Mouse (Mus musculus): ENCODE measurements around the gene Stk39.

Stk39 gene

GRCm38 (mm10) chr2:68471759-68472550, at the start of gene Stk39:
TSS of gene Stk39 (minus strand) at chr2:68472268.
- in situ Hi-C loops (cut with MboI; ENCODE audit: unreplicated experiment in 2 of 2): no loop called here

- in situ Hi-C loops (cut with MboI; ENCODE audit: unreplicated experiment in 2 of 2): no loop called here
Observed at GRCm38 (mm10) chr2:68515409-68515808, 43.3 kb upstream of the Stk39 start.

DNA sequence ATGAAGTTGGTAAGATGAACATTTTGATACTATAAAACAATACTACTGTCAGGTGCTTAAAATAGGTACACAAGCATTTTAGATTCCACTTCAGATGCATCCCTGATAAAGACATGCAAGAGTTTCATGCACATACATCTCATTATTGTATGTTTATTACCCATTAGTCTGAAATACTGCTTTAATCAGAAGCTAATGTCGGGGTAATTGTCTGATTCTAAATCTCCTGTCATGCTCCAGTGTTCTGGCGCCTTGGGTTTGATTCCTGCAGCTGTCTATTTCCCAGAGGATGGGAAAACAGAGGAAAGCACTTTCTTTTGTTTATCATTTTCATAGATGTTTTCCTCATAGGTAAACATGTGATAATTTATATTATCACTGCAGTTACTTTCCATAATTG, 31.1 kb upstream of the Stk39 start:
- in situ Hi-C loops (cut with MboI; ENCODE audit: unreplicated experiment in 2 of 2): no loop called here

DNA sequence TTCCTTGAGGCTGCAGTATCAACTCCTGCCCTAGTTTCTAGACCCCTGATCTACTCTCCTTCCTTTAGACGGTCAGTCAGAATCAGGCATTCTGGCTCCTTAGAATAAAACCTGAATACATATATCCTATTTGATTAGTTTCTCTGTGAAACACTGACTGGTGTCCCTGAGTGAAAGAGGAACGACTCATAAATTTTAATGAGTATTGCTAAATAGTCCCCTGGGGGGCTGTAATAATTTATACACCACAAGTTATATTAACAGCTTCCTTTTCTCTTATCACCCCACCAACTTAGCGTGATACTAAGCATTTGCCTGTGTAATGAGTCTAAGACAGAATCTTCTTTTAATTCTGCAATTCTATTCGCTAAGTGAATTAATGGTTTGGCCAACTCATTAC, 30.7 kb upstream of the Stk39 start:
- in situ Hi-C loops (cut with MboI; ENCODE audit: unreplicated experiment in 2 of 2): no loop called here

GRCm38 (mm10) chr2:68502236-68502635, 30.2 kb upstream of the Stk39 start:
- in situ Hi-C loops (cut with MboI; ENCODE audit: unreplicated experiment in 2 of 2): no loop called here

DNA sequence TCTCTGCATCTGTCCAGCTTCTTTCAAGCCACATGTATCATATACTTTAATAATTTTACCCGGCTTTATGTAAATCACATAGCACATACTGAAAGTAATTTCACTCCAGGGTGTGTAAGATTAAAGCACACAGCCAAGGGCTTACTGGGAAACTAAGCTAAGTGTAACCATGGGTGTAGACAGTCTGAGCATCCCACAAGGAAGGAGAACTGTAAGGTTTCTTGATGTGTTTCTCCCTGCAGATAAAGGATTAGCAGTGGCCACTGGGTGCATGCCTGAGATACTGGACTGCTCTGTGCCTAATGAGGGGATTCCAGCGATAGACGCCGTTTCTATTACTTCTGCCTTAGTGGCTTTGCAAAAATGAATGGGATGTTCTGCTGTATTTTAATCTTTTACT, 14.2 kb upstream of the Stk39 start:
- in situ Hi-C loops (cut with MboI; ENCODE audit: unreplicated experiment in 2 of 2): no loop called here

DNA sequence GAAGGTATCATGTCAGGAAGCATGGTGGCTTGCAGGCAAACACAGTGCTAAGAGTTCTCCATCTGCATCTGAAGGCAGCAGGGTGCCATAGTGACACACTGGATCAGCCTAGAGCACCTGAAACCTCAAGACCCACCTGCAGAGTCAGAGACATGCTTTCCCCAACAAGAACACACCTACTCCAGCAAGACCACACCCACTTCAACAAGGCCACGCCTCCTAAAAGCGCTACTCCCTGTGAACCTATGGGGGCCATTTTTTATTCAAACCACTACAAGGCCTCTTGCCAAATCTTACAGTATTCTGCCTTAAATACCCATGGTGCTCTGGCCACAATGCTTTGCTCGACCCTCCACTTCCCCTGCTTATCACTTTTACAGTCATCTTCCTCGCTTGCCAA, 13.1 kb upstream of the Stk39 start:
- in situ Hi-C loops (cut with MboI; ENCODE audit: unreplicated experiment in 2 of 2): no loop called here

- in situ Hi-C loops (cut with MboI; ENCODE audit: unreplicated experiment in 2 of 2): no loop called here
Observed at GRCm38 (mm10) chr2:68482896-68483295, 10.8 kb upstream of the Stk39 start.

DNA sequence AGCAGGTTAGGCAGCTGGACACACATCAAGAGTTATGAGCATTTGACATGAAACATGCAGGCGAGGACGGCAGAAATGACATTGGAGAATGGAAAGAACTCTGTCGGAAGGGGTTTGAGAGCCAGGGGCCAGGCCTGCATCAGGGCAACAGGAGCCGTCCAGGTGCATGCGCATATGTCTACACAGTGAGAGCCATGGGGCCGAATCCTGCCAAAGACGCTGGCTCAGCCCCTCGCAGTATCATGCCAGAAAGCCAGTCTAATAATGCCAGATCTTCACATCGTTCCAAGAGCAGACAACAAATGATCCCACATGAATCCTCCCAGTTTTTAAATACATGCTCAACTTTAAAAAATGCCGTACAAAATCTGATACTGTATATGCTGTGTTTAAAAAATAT, 7.8 kb upstream of the Stk39 start:
- in situ Hi-C loops (cut with MboI; ENCODE audit: unreplicated experiment in 2 of 2): no loop called here

- in situ Hi-C loops (cut with MboI; ENCODE audit: unreplicated experiment in 2 of 2): no loop called here
Observed at GRCm38 (mm10) chr2:68472921-68473320, 853 bp upstream of the Stk39 start.

- in situ Hi-C loops (cut with MboI; ENCODE audit: unreplicated experiment in 2 of 2): no loop called here
Observed at GRCm38 (mm10) chr2:68472551-68472910, 463 bp upstream of the Stk39 start.

DNA sequence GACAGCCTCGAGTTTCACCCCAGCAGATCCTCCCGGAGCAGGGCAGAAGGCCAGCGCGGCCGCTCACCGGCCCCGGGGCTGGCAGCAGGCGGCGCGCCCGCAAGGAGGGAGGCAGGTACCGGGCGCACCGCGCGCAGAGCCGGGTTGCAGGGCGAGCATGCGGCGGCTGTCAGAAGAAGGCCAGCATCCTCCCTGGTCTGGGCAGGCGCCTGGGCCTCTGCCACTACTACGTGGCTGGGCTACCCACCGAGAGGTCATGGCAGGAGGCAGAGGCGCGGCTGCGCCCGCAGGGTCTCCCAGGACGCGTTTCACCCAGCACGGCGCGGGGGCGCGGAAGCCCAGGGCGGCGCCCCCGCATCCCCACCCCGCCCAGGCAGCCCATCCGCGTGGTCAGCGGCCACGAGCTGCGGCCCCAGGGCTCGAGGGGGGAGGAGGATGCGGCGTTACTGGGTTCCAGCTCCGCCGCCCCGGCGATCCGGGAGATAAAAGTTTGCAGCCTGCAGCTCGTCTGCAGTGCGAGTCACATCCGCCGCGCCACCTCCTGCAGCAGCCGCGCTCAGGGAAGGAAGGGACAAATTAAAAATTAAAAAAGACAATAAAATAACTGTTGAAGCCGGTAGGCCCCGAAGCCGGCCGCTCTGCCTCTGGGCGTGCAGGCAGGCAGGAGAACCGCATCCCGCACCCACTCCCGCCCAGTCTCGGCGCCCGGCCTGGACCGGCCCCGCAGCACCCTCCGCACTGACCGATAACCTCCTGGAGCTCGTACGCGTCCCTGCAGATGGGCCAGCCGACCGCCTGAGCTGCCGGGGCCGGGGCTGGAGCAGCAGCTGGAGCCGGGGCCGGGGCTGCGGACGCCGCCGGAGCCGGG, 943 bp downstream of the Stk39 start:
- in situ Hi-C loops (cut with MboI; ENCODE audit: unreplicated experiment in 2 of 2): no loop called here

DNA sequence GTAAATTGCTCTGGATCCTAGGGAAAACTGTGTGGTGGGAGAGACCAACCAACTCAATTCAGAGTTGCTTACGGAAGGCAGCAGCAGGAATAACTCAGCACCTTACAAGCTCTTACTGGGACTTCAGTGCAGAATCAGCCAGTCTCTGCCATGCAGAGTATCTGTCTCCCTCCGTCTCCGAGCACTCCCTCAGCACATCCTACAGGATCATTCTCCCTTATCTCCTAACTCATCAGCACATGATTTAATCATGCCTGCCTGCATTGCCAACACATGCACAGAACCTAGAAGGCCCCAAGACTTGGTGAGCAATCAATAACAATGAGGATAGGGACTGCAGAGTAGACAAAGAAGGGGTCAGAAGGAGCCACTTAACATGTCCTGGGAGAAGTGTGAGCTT, 2.6 kb downstream of the Stk39 start:
- in situ Hi-C loops (cut with MboI; ENCODE audit: unreplicated experiment in 2 of 2): no loop called here

GRCm38 (mm10) chr2:68468698-68469097, 3.4 kb downstream of the Stk39 start:
- in situ Hi-C loops (cut with MboI; ENCODE audit: unreplicated experiment in 2 of 2): no loop called here

DNA sequence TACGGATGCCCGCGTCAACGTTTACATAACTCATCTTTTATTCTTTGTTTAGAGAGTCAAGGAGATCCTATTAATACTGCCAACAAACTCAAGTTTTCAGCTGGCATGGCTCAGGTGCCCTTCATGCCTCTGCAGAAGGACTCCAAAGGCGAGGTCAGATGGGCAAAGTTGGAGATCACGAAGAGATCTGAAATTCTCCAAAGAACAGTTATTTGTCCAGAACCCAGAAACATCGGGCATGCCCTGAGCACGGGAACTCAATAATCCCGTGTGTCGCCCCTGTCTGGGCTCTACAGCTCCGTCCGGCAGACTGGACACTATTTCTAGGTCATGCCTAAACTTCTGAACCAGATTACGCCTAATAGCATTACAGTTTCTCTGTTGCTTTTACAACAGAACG, 3.8 kb downstream of the Stk39 start:
- in situ Hi-C loops (cut with MboI; ENCODE audit: unreplicated experiment in 2 of 2): no loop called here

DNA sequence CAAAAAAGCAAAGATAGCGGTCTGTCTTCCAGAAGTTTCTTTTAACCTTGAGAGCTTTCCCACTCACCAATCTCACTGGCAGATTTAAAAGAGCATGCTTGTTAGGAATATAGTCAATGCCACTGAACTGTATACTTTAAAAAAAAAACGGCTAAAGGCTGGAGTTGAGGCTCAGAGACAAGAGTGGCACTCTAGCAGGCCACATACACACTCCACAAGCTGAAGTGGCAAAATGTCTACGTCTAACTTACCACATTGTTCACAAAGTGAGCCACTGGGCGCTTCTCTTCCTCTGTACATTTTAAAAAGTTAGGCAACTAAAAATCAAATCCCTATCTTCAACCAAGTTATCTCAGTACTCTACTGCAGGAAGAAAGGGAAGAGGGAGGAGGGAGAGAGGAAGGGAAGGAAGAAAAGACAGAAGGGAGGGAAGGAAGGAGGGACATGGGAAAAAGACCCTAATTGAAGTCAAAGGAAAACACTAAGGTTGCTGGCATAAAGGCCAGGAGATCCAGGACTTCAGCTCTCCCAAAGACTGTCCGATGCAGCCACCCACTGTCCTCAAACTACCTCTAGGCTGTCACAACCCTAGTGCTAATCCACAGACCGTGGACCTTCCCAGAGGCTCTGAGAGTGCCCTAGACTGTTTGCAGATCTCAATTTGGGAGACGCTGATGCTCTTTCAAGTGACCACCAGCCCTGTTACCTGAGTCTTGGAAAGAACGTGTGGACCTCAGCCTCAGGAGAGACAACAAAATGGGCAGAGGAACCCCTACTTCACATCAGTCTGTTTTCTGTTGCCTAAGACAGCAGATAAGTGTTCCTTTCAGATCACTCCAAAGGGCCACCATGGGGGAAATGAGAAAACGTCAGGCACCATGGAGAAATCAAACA, 4.7 kb downstream of the Stk39 start:
- in situ Hi-C loops (cut with MboI; ENCODE audit: unreplicated experiment in 2 of 2): no loop called here

GRCm38 (mm10) chr2:68466124-68467070, 5.7 kb downstream of the Stk39 start:
- in situ Hi-C loops (cut with MboI; ENCODE audit: unreplicated experiment in 2 of 2): no loop called here

DNA sequence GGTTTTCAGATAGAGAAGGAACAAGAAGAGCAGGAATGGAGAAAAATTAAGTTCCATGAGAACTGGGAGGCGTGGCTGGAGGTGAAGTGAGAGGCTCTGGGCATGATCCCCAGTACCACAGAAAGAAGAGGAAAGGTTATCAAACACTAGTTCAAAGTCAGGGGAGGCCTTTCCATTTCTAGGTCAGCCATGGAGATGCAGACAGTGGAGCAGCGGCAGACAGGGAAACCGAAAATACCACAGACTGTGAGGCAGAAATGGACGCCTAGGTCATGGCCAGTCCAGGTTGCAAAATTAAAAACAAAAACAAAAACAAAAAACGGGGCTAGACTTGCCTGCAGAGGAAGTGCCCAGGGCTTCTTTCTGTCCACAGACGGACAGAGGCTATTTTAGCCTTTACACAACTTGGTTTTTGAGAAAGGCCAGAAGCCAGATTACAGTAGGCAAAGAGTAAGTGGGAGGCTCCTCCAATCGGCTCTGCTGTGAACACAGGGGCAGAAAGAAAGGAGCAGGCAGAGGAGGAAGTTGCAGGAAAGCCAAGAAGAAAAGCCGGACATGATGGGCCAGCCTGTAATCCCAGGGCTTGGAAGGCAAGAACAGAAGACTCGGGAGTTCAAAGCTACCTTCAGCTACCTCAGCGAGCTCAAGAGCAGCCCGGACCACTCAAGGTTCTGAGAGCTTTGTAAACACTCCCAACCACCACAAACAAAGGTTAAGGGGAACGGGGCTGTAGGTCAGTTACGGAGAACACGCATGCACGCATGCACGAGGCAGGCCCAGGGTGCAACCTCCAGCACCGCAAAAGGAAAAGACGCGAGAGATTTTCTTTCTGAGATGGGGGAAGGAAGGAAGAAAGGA, 6.6 kb downstream of the Stk39 start:
- in situ Hi-C loops (cut with MboI; ENCODE audit: unreplicated experiment in 2 of 2): no loop called here

GRCm38 (mm10) chr2:68464456-68464855, 7.6 kb downstream of the Stk39 start:
- in situ Hi-C loops (cut with MboI; ENCODE audit: unreplicated experiment in 2 of 2): no loop called here

Measured in v-Abl transformed pro-B cells (cell line).